Mouse (Mus musculus): ENCODE data around the gene Trim3. TPM values are rescaled to one million over a fixed set of nuclear protein-coding genes. Genes with fewer than 3 reads are reported as not detected.

The Trim3 gene
- polyA plus RNA-seq, 1 experiment, result 5.4 TPM

DNA sequence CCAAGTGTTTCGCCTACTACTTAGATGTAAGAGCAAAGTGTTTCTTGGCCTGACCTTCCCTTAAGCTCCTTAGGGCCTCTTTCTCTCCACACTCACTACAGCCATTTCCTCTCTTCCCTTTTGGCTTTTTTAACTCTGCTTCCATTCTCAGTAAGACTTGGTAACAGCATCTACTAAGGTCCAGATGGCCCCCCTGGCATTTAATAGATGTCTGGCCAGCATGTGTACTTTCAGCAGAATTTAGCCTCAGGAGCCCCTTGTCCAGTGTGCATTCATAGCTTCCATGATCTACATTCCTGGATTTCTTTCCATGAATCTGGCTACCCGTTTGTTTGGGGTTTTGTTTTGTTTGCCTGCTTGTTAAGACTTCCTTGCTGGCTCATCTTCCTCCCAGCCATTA lies 54.9 kb downstream of the Trim3 start:
- peaks cover 84% of the 10 kb centered on the region for H3K27me3 ChIP-seq (replicated peaks)
- peaks cover 18% of the 10 kb centered on the region for H3K4me1 ChIP-seq
- no peaks in the 10 kb centered on the region for H3K9me3 ChIP-seq
- H3K4me3 ChIP-seq (replicated peaks), result no peak overlapping the region
- TF ChIP-seq FLI1 (IDR thresholded peaks at IDR 0.05; ENCODE audit: low read length), result no peak
- TF ChIP-seq GATA1 (IDR thresholded peaks at IDR 0.05; ENCODE audit: borderline replicate concordance, low read length), result no peak
- H3K36me3 ChIP-seq (replicated peaks; ENCODE audit: low read length), result no peaks in the 10 kb centered on the region

DNA sequence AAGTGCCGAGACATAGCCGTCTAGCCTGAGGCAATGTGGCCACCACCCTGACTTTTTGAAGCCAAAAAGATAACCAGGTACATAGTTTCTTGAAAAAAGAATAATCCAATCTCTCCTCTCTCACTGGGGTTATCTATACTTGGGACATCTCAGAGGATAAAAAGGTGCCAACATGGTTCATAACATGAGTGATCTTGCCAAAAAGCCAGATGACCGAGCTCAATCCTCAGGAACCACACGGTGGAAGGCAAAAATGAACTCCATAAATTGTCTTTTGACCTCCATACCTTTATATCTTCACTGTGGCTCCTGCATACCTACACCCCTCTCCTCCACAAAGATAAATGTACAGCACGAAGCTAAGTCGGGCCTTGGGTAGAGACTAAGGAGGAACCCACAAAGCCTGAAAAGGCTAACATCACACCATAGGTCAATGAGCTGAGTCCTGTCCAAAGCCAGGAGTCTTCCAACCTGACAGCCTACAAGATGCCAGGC lies 55.9 kb downstream of the Trim3 start:
- H3K27me3 ChIP-seq (replicated peaks), result peaks cover 84% of the 10 kb centered on the region
- no peaks in the 10 kb centered on the region for H3K36me3 ChIP-seq (replicated peaks; ENCODE audit: low read length)
- no peaks in the 10 kb centered on the region for H3K9me3 ChIP-seq
- H3K4me3 ChIP-seq (replicated peaks), result no peak overlapping the region
- TF ChIP-seq GATA1 (IDR thresholded peaks at IDR 0.05; ENCODE audit: borderline replicate concordance, low read length) (no peak), FLI1 (IDR thresholded peaks at IDR 0.05; ENCODE audit: low read length) (no peak)
- peaks cover 18% of the 10 kb centered on the region for H3K4me1 ChIP-seq

DNA sequence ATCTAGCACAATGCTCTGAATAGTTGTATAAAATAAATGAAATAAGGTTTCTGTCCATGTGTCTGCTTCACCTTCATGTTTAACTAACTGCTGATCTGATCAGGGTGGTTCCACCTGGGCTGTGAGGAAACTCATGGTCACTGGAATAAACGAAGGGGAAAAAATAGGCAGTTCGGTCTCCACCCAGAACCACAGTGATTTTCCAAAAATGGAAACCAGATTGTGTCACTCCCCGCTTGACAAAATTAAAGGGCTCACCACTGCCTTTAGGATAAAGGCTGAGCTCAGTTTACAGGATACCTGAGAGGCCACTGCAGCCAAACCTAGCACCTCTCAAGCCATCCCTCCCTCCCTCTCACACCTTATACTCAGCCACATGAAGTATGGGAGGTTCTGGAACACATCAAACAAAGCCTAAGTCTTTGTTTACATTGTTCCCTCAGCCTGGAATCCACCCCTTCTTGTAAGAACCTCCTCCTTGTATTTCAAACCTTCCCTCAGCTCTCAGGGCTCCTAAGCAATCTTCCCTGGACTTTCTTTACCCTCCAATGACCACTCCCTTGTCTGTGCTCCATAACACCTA lies 57.1 kb downstream of the Trim3 start:
- Histone ChIP-seq H3K4me3 (replicated peaks) (no peak overlapping the region), H3K9me3 (no peaks in the 10 kb centered on the region), H3K36me3 (replicated peaks; ENCODE audit: low read length) (no peaks in the 10 kb centered on the region), H3K27me3 (replicated peaks) (peaks cover 75% of the 10 kb centered on the region), H3K4me1 (peaks cover 11% of the 10 kb centered on the region)
- no peak for TF ChIP-seq GATA1 (IDR thresholded peaks at IDR 0.05; ENCODE audit: borderline replicate concordance, low read length)
- no peak for TF ChIP-seq FLI1 (IDR thresholded peaks at IDR 0.05; ENCODE audit: low read length)

DNA sequence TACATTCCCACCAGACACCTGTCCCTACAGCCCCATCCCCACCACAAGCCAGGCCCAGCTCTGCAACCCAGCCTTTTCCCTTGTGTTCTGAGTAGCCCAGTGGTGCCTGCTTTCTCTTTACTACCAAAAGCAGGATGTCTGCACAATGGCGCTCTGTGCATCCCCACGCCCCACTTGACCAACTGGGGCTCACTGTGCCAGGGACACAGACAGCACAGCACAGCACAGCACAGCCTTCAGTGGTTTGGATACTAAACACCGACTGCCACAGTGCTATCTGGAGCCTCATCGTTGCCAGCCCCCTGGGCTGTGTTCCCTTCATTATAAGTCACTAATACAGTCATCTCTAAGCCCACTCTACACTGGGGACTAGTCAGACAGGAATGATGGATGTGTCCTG lies 58.8 kb downstream of the Trim3 start:
- H3K27me3 ChIP-seq (replicated peaks), result peaks cover 72% of the 10 kb centered on the region
- no peaks in the 10 kb centered on the region for H3K9me3 ChIP-seq
- TF ChIP-seq GATA1 (IDR thresholded peaks at IDR 0.05; ENCODE audit: borderline replicate concordance, low read length), result no peak
- no peak for TF ChIP-seq FLI1 (IDR thresholded peaks at IDR 0.05; ENCODE audit: low read length)
- H3K4me3 ChIP-seq (replicated peaks), result no peak overlapping the region
- H3K36me3 ChIP-seq (replicated peaks; ENCODE audit: low read length), result no peaks in the 10 kb centered on the region
- H3K4me1 ChIP-seq, result peaks cover 3% of the 10 kb centered on the region; the same call in 1 of the 2 replicates

DNA sequence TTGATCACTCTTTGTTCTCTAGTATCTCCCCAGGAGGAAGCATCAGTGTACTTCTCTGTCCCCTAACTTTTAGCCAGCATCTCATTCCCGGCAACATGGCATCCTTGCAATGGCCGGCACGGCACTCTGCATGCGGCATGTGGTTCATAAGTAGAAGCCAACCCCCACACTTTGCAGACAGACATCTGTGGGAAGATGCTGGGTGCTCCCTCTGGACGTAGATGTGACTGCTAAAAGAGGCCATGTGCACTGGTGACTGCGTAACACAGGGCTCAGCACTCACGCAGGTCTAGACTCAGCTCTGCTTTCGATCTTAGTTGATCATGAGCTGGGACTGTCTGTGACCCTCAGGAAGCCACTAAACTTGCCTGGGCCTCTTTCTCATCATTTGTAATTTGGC lies 60.4 kb downstream of the Trim3 start:
- no peaks in the 10 kb centered on the region for H3K36me3 ChIP-seq (replicated peaks; ENCODE audit: low read length)
- H3K4me1 ChIP-seq, result peaks cover 3% of the 10 kb centered on the region; the same call in 1 of the 2 replicates
- no peaks in the 10 kb centered on the region for H3K9me3 ChIP-seq
- peaks cover 69% of the 10 kb centered on the region for H3K27me3 ChIP-seq (replicated peaks)
- TF ChIP-seq FLI1 (IDR thresholded peaks at IDR 0.05; ENCODE audit: low read length) (no peak), GATA1 (IDR thresholded peaks at IDR 0.05; ENCODE audit: borderline replicate concordance, low read length) (no peak)
- no peak overlapping the region for H3K4me3 ChIP-seq (replicated peaks)

DNA sequence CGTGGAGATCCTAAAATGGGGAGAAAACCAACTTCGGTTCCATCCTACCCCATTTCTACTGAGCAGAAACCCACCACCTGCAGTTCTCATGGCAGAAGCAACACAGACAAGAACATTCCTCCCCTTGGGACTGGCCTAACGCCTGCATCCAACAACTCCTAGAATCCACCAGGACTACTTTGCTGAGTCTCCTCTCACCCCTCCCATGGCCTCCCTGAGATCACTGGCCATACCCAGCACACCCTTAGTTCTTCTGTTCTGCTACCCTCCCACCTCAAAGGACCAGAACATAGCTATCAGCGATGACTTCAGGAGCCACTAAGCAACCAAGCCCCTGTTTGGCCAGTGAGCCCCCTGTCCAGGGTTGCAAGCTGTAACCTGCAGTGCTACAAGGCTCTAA lies 62.6 kb downstream of the Trim3 start:
- Histone ChIP-seq H3K4me1 (peaks cover 3% of the 10 kb centered on the region; the same call in 1 of the 2 replicates), H3K27me3 (replicated peaks) (peaks cover 72% of the 10 kb centered on the region), H3K36me3 (replicated peaks; ENCODE audit: low read length) (no peaks in the 10 kb centered on the region), H3K4me3 (replicated peaks) (no peak overlapping the region), H3K9me3 (no peaks in the 10 kb centered on the region)
- TF ChIP-seq FLI1 (IDR thresholded peaks at IDR 0.05; ENCODE audit: low read length), result no peak
- TF ChIP-seq GATA1 (IDR thresholded peaks at IDR 0.05; ENCODE audit: borderline replicate concordance, low read length), result no peak

DNA sequence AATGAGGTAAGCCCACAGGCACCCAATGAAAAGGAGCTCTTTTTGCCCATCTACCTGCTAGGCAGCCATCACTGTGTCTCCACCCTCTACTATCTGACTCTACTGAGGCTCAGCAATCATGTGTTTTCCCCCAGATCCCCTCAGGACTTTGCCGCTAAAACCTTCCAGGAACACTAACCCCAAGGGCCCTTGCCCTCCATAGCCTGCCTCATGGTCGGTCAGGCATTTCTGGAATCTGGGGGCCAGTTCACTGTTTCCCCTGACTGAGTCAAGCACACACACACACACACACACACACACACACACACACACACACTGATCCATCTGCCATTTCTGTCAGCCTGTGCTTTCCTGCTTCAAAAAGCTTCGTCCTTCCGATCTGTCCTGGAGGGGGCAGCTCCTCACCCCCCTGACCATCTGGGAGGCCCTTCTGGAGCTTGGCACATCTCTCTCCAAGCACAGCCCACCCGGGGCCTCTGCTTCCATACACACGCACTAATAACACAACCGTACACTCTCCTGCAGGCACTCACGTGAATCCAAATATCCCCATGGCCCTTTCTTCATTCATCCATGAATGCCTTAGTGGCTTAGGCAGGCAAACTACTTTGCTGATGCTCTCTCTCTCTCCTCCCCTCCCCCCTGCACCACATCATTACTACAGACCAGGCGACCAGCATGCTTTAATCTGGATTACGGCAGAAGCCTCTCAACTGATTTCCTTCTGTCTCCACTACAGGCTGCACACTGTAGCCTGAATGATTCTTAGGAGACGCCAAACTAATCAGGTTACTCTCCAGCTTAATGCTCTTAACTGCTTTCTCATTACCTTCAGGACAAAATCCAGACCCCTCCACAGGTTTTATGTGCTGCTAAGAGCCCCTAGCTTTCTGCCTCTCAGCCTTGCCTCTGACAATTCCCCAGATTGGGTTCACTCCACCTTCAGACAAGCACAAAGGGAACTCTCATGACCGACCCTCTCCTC lies 63.6 kb downstream of the Trim3 start:
- peaks cover 76% of the 10 kb centered on the region for H3K27me3 ChIP-seq (replicated peaks)
- no peak for TF ChIP-seq FLI1 (IDR thresholded peaks at IDR 0.05; ENCODE audit: low read length)
- TF ChIP-seq GATA1 (IDR thresholded peaks at IDR 0.05; ENCODE audit: borderline replicate concordance, low read length), result no peak
- no peaks in the 10 kb centered on the region for H3K9me3 ChIP-seq
- no peak overlapping the region for H3K4me3 ChIP-seq (replicated peaks)
- H3K36me3 ChIP-seq (replicated peaks; ENCODE audit: low read length), result no peaks in the 10 kb centered on the region
- H3K4me1 ChIP-seq, result peaks cover 3% of the 10 kb centered on the region; the same call in 1 of the 2 replicates

DNA sequence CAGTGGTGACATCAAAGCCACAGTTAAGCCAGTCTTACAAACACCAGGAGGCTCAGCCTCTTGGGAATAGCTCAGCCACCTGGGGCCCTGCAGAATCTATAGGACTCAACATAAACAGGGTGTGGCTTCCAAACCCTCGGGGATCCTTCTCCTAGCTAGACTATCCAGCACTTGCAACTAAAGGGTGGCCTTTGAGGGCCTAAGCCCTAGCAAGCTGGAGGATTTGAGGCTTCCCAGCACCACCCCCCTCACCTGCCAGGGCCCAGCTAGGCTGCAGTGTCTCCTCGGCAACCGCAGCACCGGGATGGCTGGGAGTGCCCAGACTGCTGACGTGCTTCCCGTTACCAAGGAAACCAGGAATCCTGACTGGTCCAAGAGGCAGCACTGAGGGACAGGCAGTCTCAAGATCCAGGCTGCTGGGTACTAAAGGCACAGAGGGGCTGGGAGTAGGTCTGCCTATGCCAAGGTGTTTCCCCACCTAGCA lies 64.3 kb downstream of the Trim3 start:
- peaks cover 74% of the 10 kb centered on the region for H3K27me3 ChIP-seq (replicated peaks)
- H3K4me3 ChIP-seq (replicated peaks), result no peak overlapping the region
- no peaks in the 10 kb centered on the region for H3K36me3 ChIP-seq (replicated peaks; ENCODE audit: low read length)
- H3K9me3 ChIP-seq, result no peaks in the 10 kb centered on the region
- TF ChIP-seq FLI1 (IDR thresholded peaks at IDR 0.05; ENCODE audit: low read length) (no peak), GATA1 (IDR thresholded peaks at IDR 0.05; ENCODE audit: borderline replicate concordance, low read length) (no peak)
- peaks cover 3% of the 10 kb centered on the region; the same call in 1 of the 2 replicates for H3K4me1 ChIP-seq

DNA sequence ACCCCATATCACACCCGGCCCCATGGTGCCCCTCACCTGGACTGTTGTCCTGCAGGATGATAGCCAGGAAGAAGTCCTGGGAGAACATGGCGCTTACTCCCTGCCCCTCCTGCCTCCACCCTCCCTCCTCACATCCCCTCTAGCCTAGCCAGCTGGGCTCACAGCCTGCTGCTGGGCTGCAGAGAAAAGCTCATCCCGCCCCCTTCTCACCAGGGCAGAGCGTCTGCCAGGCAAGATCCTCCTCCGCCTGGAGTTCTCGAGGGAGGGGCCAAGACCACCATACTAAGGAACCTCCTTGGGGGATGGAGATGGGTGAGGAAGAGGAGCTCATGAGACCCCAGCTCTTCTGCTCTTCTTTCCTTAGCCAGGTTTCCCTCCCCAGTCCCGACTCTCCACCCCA lies 64.8 kb downstream of the Trim3 start:
- Histone ChIP-seq H3K4me1 (peaks cover 3% of the 10 kb centered on the region; the same call in 1 of the 2 replicates), H3K27me3 (replicated peaks) (peaks cover 69% of the 10 kb centered on the region), H3K9me3 (no peaks in the 10 kb centered on the region), H3K4me3 (replicated peaks) (no peak overlapping the region), H3K36me3 (replicated peaks; ENCODE audit: low read length) (no peaks in the 10 kb centered on the region)
- no peak for TF ChIP-seq FLI1 (IDR thresholded peaks at IDR 0.05; ENCODE audit: low read length)
- TF ChIP-seq GATA1 (IDR thresholded peaks at IDR 0.05; ENCODE audit: borderline replicate concordance, low read length), result no peak

All from megakaryocyte, embryonic 14.5 days (primary cell).